Mouse (Mus musculus) splenic B cell, adult 2 months (primary cell): ENCODE measurements around the gene 1600014C23Rik.

Source experiments
- DNase-seq: peaks from one replicate; pipeline ENCODE4 v3.0.0-alpha.2; 2011; ENCODE audit warnings: low read depth, low spot score
- H3K27me3 ChIP-seq: 2 replicates; pipeline ENCODE4 v1.6.1; 2012; ENCODE audit warnings: mild to moderate bottlenecking, low read length, moderate library complexity, mixed read lengths; ENCODE audit not compliant: control insufficient read depth, poor library complexity, insufficient read depth, severe bottlenecking
- H3K36me3 ChIP-seq: 2 replicates; pipeline ENCODE4 v1.6.1; 2012; ENCODE audit warnings: mild to moderate bottlenecking, low read length, moderate library complexity, mixed read lengths; ENCODE audit not compliant: control insufficient read depth, poor library complexity, insufficient read depth, severe bottlenecking

The 1600014C23Rik gene

GRCm38 (mm10) chr17:45723732-45724573 lies 9.7 kb downstream of the 1600014C23Rik start:
- DNase-seq = peak; percentile 80
- H3K27me3 ChIP-seq = no peaks in the 10 kb centered on the region
- no peaks in the 10 kb centered on the region for H3K36me3 ChIP-seq

DNA sequence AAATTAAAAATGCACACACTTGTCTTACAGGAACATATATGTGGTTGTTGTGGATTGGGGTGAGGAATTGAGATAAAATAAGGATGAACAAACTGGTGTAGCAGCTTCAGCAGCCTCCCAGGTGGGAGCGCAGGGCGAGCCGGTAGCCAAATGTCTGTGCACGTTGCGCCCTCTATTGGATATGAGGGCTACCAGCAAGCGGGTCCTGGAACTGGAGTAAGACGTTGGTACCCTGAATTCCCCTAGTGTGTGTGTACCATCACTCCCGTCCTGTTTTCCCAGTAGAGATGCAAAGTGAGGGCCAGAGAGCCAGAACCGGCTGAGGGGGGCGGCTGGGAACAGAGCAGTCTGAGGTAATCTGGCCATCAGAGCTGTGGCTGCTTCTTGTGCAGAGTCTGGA lies 15.3 kb downstream of the 1600014C23Rik start:
- Histone ChIP-seq H3K36me3 (no peaks in the 10 kb centered on the region), H3K27me3 (no peaks in the 10 kb centered on the region)
- DNase-seq = peak; percentile 75

DNA sequence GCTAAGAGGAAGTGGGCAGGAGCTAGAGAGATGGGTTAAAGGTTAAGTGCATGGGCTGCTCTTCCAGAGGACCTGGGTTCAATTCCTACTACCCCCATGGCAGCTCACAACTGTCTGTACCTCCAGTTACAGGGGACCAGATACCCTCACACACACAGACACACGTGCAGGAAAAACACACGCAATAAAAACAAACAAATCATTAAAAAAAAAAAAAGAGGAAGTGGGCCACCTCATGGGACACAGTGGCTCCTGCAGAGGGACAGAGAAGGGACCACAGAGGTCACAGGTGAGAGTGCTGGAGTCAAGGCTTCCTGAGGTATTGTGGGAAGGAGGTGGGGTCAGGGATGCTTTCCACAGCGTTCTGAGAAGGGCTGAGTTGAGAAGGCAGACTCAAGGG lies 22.1 kb downstream of the 1600014C23Rik start:
- Histone ChIP-seq H3K27me3 (no peaks in the 10 kb centered on the region; the same call in 1 of the 2 replicates), H3K36me3 (no peaks in the 10 kb centered on the region)
- DNase-seq = peak; percentile 28

GRCm38 (mm10) chr17:45710407-45710806 lies 23.2 kb downstream of the 1600014C23Rik start:
- H3K36me3 ChIP-seq = no peaks in the 10 kb centered on the region
- no peaks in the 10 kb centered on the region; the same call in 1 of the 2 replicates for H3K27me3 ChIP-seq
- no peak for DNase-seq

- no peaks in the 10 kb centered on the region; the same call in 1 of the 2 replicates for H3K27me3 ChIP-seq
- H3K36me3 ChIP-seq = no peaks in the 10 kb centered on the region
- no peak for DNase-seq
These were observed 23.8 kb downstream of the 1600014C23Rik start for GRCm38 (mm10) chr17:45709829-45710228.

DNA sequence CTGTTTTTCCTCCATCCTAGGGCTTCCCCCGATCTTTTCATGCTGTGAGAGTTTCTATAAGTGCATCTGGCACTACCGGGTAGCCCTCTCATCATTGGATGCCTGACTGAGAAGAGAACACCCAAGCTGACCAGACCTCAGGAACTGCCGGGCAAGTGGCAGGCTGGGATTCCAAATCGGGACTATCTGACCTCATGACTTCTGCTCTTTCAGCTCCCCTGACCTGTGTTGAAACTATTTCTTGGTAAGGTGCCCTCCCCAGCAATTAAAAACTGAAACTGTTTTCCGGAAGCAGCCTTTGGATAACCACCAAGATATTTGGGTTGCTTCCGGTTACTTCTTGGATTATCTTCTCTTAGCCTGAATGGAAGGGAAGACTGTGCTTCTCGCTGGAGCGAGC lies 25.5 kb downstream of the 1600014C23Rik start:
- no peaks in the 10 kb centered on the region; the same call in 1 of the 2 replicates for H3K27me3 ChIP-seq
- H3K36me3 ChIP-seq = no peaks in the 10 kb centered on the region
- DNase-seq = no peak

DNA sequence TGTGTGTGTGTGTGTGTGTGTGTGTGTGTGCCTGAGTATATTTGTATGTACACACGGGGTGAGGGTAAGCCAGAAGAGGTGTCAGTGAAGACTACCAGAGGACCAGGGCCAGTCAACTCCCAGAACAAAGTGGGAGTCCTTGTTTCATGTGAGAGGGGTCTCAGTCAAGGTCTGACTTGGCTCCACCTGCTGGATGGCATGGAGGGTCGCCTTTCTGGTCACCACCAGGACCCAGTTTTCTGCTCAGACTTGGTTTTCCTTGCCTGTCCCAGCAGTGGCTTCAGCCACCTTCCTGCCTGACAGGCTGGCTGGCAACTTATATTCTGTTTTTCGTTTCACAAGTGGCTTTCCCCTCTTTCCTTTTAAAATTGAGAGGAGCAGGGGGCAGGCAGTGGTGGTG lies 26.3 kb downstream of the 1600014C23Rik start:
- Histone ChIP-seq H3K27me3 (no peaks in the 10 kb centered on the region; the same call in 1 of the 2 replicates), H3K36me3 (no peaks in the 10 kb centered on the region)
- no peak for DNase-seq

- no peaks in the 10 kb centered on the region; the same call in 1 of the 2 replicates for H3K27me3 ChIP-seq
- no peak for DNase-seq
These were observed 26.8 kb downstream of the 1600014C23Rik start for GRCm38 (mm10) chr17:45706796-45707195.

GRCm38 (mm10) chr17:45703187-45703586 lies 30.5 kb downstream of the 1600014C23Rik start:
- DNase-seq = peak; percentile 12
- H3K36me3 ChIP-seq = 0 out of 2 replicates have a peak, but pooled peaks cover 1% of the 10 kb centered on the region
- H3K27me3 ChIP-seq = no peaks in the 10 kb centered on the region

More at GRCm38 (mm10) chr17:45706796-45707195, 26.8 kb downstream of the 1600014C23Rik start:
- no peaks in the 10 kb centered on the region for H3K36me3 ChIP-seq

GRCm38 (mm10) chr17:45702254-45702653 lies 31.4 kb downstream of the 1600014C23Rik start:
- no peak for DNase-seq
- Histone ChIP-seq H3K27me3 (no peaks in the 10 kb centered on the region), H3K36me3 (peaks cover 1% of the 10 kb centered on the region; the same call in 1 of the 2 replicates)

- Histone ChIP-seq H3K36me3 (peaks cover 3% of the 10 kb centered on the region; the same call in 1 of the 2 replicates), H3K27me3 (no peaks in the 10 kb centered on the region)
- DNase-seq = no peak
These were observed 32.4 kb downstream of the 1600014C23Rik start for GRCm38 (mm10) chr17:45701236-45701591.

DNA sequence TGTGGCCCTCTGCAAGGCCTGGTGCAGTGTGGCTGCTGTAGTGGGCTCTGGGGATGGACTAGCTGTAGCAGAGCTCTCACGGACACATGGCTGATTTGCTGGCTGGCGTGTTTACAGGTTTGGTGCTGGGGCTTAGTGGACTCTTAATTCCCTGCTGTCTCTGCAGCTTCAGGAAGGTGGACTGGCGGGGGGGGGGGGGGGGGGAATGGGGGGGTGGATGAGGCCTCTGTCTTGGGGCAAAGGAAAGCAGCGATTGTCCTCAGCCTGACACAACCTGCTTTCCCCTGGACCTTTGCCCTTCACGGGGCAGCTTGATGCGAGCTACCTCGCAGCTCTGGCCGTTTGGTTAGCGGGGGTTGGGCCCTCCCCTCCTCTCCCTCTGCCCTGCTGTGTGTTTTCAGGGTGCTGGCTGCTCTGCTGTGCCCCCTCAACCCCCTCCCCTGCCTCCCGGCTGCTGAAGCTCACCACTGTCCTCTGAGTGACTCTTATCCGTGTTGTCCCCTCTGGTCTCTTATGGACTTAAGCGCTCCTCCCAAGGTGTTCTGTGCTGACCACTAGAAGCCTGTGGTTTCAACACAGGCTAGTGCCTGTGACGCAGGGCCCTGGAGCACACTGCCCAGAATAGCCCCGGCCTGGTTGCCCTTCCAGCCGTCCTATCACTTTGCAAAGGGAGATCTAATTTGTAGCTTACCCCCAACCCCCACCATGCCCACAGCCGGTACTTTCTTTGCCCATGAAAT lies 33.0 kb downstream of the 1600014C23Rik start:
- H3K36me3 ChIP-seq = peaks cover 3% of the 10 kb centered on the region; the same call in 1 of the 2 replicates
- H3K27me3 ChIP-seq = no peaks in the 10 kb centered on the region
- no peak for DNase-seq

- Histone ChIP-seq H3K36me3 (peaks cover 3% of the 10 kb centered on the region; the same call in 1 of the 2 replicates), H3K27me3 (no peaks in the 10 kb centered on the region)
- DNase-seq = no peak
These were observed 34.5 kb downstream of the 1600014C23Rik start for GRCm38 (mm10) chr17:45699039-45699740.

GRCm38 (mm10) chr17:45698368-45698767 lies 35.3 kb downstream of the 1600014C23Rik start:
- peaks cover 3% of the 10 kb centered on the region; the same call in 1 of the 2 replicates for H3K36me3 ChIP-seq
- no peaks in the 10 kb centered on the region for H3K27me3 ChIP-seq
- DNase-seq = no peak
